Mouse (Mus musculus) kidney, postnatal 25 days (tissue): Measurements from ENCODE around the gene Olfr23.
"Not testable (repeated sequence)": the region's sequence is repeated elsewhere in the genome, so short reads cannot be mapped to it uniquely, and the experiment has no call there.

Source experiments
- DNase-seq, 2 experiments: peaks; one replicate each; pipeline ENCODE4 v3.0.0; 2021; ENCODE audit warnings: mixed read lengths in 2 of 2

Olfr23 gene

DNA sequence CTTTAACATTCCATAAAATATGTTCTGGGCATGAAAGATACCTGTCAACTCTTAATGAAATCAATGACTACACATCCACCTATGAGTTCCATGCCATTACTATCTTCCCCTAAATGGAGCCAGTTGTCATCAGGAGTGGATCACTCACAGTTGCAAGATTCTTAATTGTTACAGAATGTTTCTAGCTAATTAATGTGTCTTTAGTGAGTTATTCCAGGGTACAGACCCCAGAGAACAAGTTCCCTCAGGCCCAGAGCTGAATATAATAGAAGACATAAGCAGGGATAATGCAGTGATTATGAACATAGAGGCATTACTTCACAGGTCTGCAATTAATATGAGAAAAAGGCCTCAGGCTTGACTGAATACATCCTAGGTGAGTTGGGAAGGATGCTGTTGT is at the start of gene Olfr23:
Gene Olfr23, plus strand, starts transcription at position 301 of the 400 bp plus-strand sequence.
- DNase-seq = no peak

DNA sequence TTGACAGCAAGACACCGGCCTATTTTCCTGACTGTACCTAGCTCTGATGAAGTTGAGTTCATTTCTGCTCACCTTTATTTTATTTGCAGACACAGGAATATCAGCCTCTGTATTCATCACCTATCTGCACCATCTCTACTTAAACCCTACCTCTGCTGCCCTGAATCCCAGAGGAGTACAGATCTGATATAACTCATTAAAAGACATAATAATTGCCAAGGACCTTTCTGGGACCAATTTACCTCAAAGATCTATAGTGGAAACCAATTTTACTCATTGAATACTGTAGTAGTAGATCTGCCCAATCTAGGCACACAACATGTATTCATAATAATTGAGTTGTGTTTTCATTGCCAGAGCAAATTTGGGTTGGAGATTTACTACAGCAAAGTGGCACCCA is 45.8 kb upstream of the Olfr23 start, which contains the start of gene Olfr394:
Gene Olfr394, minus strand, starts transcription at position 101 of the 400 bp plus-strand sequence.
- DNase-seq = no peak

DNA sequence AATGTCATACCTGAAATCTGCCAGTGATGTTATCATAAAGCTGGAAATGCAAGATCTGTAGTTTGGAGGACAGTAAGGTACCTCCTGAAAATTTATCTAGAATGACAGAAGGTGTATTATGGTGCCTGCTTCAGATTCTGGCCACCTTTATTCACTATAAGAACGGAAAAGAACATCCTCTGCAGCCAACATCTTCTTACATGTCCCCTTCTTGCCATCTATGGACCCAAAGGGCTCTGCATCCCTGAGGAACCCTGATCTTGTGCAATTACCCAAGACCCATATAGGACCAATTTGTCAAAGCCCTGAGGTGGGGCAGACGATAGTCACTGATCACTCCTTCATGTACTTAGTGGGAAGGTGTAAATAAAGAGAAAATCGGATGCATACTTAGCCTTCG is 27.3 kb upstream of the Olfr23 start, which contains the start of gene Olfr395:
Gene Olfr395, minus strand, starts transcription at position 101 of the 400 bp plus-strand sequence.
- DNase-seq = not testable (repeated sequence)

DNA sequence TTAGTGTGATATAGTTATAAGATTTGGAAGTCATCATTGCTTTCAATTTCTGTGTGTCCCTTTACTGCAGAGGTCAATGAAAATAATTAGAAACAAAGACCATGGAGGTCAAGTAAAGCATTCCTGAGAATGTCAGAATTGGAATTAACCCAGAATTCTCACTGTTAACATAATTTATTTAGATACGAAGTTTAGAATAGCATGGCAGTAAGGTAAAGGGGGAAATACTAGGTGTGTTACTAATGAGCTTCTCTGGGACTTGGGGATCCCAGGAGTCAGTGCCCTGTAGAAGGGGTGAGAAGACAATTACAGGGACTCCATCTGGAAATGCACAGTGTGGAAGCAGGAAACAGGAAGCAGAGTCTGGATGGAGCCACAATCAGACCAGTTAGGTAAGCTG is 24.0 kb downstream of the Olfr23 start, which contains the start of gene Olfr397:
Gene Olfr397, plus strand, starts transcription at position 301 of the 400 bp plus-strand sequence.
- no peak for DNase-seq

DNA sequence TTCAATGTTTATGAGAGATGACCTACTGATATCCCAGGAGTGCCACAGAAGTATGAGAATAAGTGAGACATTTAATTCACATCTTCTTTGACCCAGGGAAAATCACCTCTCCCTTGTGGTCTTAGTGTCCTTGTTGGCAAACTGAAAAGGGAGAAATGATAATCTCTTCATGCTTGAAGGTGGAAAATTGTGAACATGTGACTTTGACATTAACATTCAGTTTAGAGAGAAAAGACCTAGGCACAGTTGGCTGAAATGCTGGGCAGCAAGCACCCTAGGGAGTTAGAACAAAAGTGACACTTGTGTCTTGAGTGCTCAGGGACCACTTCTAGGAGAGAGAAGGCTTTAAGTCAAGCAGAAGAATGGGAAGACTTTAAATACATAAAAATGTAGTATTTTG is 53.8 kb downstream of the Olfr23 start, which contains the start of gene Olfr398:
Gene Olfr398, minus strand, starts transcription at position 101 of the 400 bp plus-strand sequence.
- no peak for DNase-seq
